ENCODE assay signal across 8 mouse cellular contexts in genomic region chr3:52267652-52268486, GRCm38 (mm10). TPM values are rescaled to one million over a fixed set of nuclear protein-coding genes. Genes with fewer than 3 reads are reported as not detected.
DNase-seq lines count a peak whose midpoint lies in the region; ATAC-seq and TF ChIP-seq lines count a peak whose summit lies in the region.

Gene Foxo1, plus strand, starts transcription at chr3:52268336.

- peaks cover 33% of the 10 kb centered on the region for H3K4me1 ChIP-seq in erythroblast, embryonic 14.5 days (ENCODE audit: control insufficient read depth)
- peaks cover 17% of the 10 kb centered on the region for H3K4me1 ChIP-seq in heart, embryonic 12.5 days (replicated peaks)
- H3K4me1 ChIP-seq in kidney, postnatal 0 days (replicated peaks; ENCODE audit: insufficient read depth, low read length) = 0 out of 2 replicates have a peak, but pooled peaks cover 4% of the 10 kb centered on the region
- peaks cover 37% of the 10 kb centered on the region for H3K4me1 ChIP-seq in liver, embryonic 13.5 days (replicated peaks)
- H3K4me1 ChIP-seq in stomach, embryonic 15.5 days = peaks cover 6% of the 10 kb centered on the region; the same call in 1 of the 2 replicates

- H3K9me3 ChIP-seq in erythroblast, embryonic 14.5 days (ENCODE audit: control insufficient read depth, low read length) = no peaks in the 10 kb centered on the region; the same call in 1 of the 2 replicates
- no peaks in the 10 kb centered on the region for H3K9me3 ChIP-seq in heart, embryonic 12.5 days (replicated peaks)
- H3K9me3 ChIP-seq in kidney, postnatal 0 days (replicated peaks; ENCODE audit: low read length) = no peaks in the 10 kb centered on the region
- no peaks in the 10 kb centered on the region for H3K9me3 ChIP-seq in liver, embryonic 13.5 days (replicated peaks)
- no peaks in the 10 kb centered on the region for H3K9me3 ChIP-seq in stomach, embryonic 15.5 days

- peak; percentile 96 for DNase-seq in CD4-positive helper T cell, adult 2 months (ENCODE audit: low read depth, low spot score)
- DNase-seq in brain, embryonic 18.5 days (ENCODE audit: low read depth, low spot score) = peak; percentile 72
- DNase-seq in kidney, postnatal 0 days (ENCODE audit: low spot score) = peak; percentile 89
- DNase-seq in liver, embryonic 13.5 days = peak; percentile 65
- peak; percentile 91 for DNase-seq in neural tube, embryonic 10.5 days (ENCODE audit: extremely low spot score, low spot score)

- H3K27ac ChIP-seq in heart, embryonic 12.5 days (ENCODE audit: poor library complexity, severe bottlenecking) = peak within 1 kb of the TSS; percentile 90
- H3K27ac ChIP-seq in kidney, postnatal 0 days = peak within 1 kb of the TSS; percentile 97
- H3K27ac ChIP-seq in liver, embryonic 13.5 days = peak within 1 kb of the TSS; percentile 69
- peak within 1 kb of the TSS; percentile 95 for H3K27ac ChIP-seq in stomach, embryonic 15.5 days

- no peak for TF ChIP-seq CTCF in kidney, postnatal 0 days (IDR thresholded peaks at IDR 0.05; ENCODE audit: low read depth)

- peak within 1 kb of the TSS; percentile 80 for H3K4me3 ChIP-seq in erythroblast, embryonic 14.5 days (replicated peaks)
- peak within 1 kb of the TSS; percentile 97 for H3K4me3 ChIP-seq in heart, embryonic 12.5 days
- H3K4me3 ChIP-seq in kidney, postnatal 0 days (replicated peaks; ENCODE audit: low read depth, low read length) = peak within 1 kb of the TSS; percentile 95
- H3K4me3 ChIP-seq in liver, embryonic 13.5 days (replicated peaks) = peak within 1 kb of the TSS; percentile 78
- peak within 1 kb of the TSS; percentile 98 for H3K4me3 ChIP-seq in stomach, embryonic 15.5 days (replicated peaks)

- peak; percentile 93 for ATAC-seq in heart, embryonic 12.5 days (ENCODE audit: insufficient number of reproducible peaks, low FRiP score)
- ATAC-seq in kidney, postnatal 0 days (replicated peaks; ENCODE audit: low FRiP score, low read depth) = peak; percentile 90
- peak; percentile 90 for ATAC-seq in liver, embryonic 13.5 days (ENCODE audit: low read depth)
- peak; percentile 90 for ATAC-seq in stomach, embryonic 15.5 days (ENCODE audit: insufficient read depth, low FRiP score, low read depth)

- under 1% methylated on average over 85 of the region's 85 CpGs for WGBS in heart, embryonic 12.5 days
- under 1% methylated on average over 72 of the region's 85 CpGs for WGBS in kidney, postnatal 0 days
- under 1% methylated on average over 84 of the region's 85 CpGs for WGBS in liver, embryonic 13.5 days (ENCODE audit: insufficient replicate concordance)
- under 1% methylated on average over 73 of the region's 85 CpGs for WGBS in stomach, embryonic 15.5 days

- H3K9ac ChIP-seq in heart, embryonic 12.5 days = peak within 1 kb of the TSS; percentile 93
- peak within 1 kb of the TSS; percentile 90 for H3K9ac ChIP-seq in kidney, postnatal 0 days (ENCODE audit: low read depth, low read length)
- H3K9ac ChIP-seq in liver, embryonic 13.5 days = peak within 1 kb of the TSS; percentile 80
- H3K9ac ChIP-seq in stomach, embryonic 15.5 days = peak within 1 kb of the TSS; percentile 91

- H3K27me3 ChIP-seq in erythroblast, embryonic 14.5 days (ENCODE audit: control insufficient read depth) = peaks cover 66% of the 10 kb centered on the region
- H3K27me3 ChIP-seq in heart, embryonic 12.5 days (replicated peaks) = no peaks in the 10 kb centered on the region
- no peaks in the 10 kb centered on the region for H3K27me3 ChIP-seq in kidney, postnatal 0 days (ENCODE audit: insufficient read depth, low read length)
- H3K27me3 ChIP-seq in liver, embryonic 13.5 days = peaks cover 41% of the 10 kb centered on the region
- H3K27me3 ChIP-seq in stomach, embryonic 15.5 days (replicated peaks) = no peaks in the 10 kb centered on the region

- H3K36me3 ChIP-seq in erythroblast, embryonic 14.5 days (ENCODE audit: control insufficient read depth) = no peaks in the 10 kb centered on the region
- H3K36me3 ChIP-seq in heart, embryonic 12.5 days = no peaks in the 10 kb centered on the region
- no peaks in the 10 kb centered on the region for H3K36me3 ChIP-seq in kidney, postnatal 0 days (ENCODE audit: insufficient read depth, low read length)
- no peaks in the 10 kb centered on the region for H3K36me3 ChIP-seq in liver, embryonic 13.5 days
- H3K36me3 ChIP-seq in stomach, embryonic 15.5 days = no peaks in the 10 kb centered on the region

- H3K4me2 ChIP-seq in heart, embryonic 12.5 days = peak within 1 kb of the TSS; percentile 81
- H3K4me2 ChIP-seq in kidney, postnatal 0 days (ENCODE audit: low read length) = peak within 1 kb of the TSS; percentile 94
- peak within 1 kb of the TSS; percentile 98 for H3K4me2 ChIP-seq in liver, embryonic 13.5 days
- H3K4me2 ChIP-seq in stomach, embryonic 15.5 days = peak within 1 kb of the TSS; percentile 96

RNA-seq across cellular contexts. Expression of gene Foxo1, which starts in this region (rescaled TPM):
- 0.01 and 0.02 TPM in 2 replicates for polyA plus RNA-seq in erythroblast, embryonic 14.5 days (2012)
- polyA plus RNA-seq in heart, embryonic 12.5 days (2016; fragmentation: Nextera tagmentation; extraction: Ambion mirVana) = 8.8 and 9.6 TPM in 2 replicates
- polyA plus RNA-seq in kidney, postnatal 0 days (2015; fragmentation: Nextera tagmentation; extraction: Ambion mirVana) = 7.0 and 8.6 TPM in 2 replicates
- polyA plus RNA-seq in liver, embryonic 13.5 days (2015; fragmentation: Nextera tagmentation; extraction: Ambion mirVana) = 1.1 TPM in 2 replicates
- 6.5 and 7.0 TPM in 2 replicates for polyA plus RNA-seq in stomach, embryonic 15.5 days (2015; fragmentation: Nextera tagmentation; extraction: Ambion mirVana)

Comparison
In these comparisons a context has a peak if more than half of its experiments do, and no peak if none do; other contexts are left out.
1. Peak in every context shown above with its lines: DNase-seq, ATAC-seq, H3K4me3 ChIP-seq and H3K27ac ChIP-seq.